Mouse (Mus musculus): ENCODE results near the gene Gpr162. TPM values are rescaled to one million over a fixed set of nuclear protein-coding genes. Genes with fewer than 3 reads are reported as not detected.
A peak's percentile ranks its signal among the peaks of the same experiment; 100 is the strongest.
"Not testable (repeated sequence)": the region's sequence is repeated elsewhere in the genome, so short reads cannot be mapped to it uniquely, and the experiment has no call there.

The Gpr162 gene
- polyA plus RNA-seq, 1 experiment from 2014 or later = 0.54 TPM

GRCm38 (mm10) chr6:124810566-124811402 lies 53.0 kb downstream of the Gpr162 start:
- not testable (repeated sequence) for H3K27ac ChIP-seq (ENCODE audit: low read length); H3K9ac ChIP-seq (ENCODE audit: low read length); H3K4me3 ChIP-seq (ENCODE audit: low read length); H3K27me3 ChIP-seq (ENCODE audit: control insufficient read depth, insufficient read depth, low read depth, low read length); H3K4me2 ChIP-seq (ENCODE audit: low read depth, low read length); ATAC-seq (ENCODE audit: low read depth); H3K9me3 ChIP-seq (ENCODE audit: control insufficient read depth, low read length)
- 83% methylated on average over 10 of the region's 11 CpGs for WGBS
- Histone ChIP-seq H3K36me3 (ENCODE audit: control insufficient read depth, insufficient read depth, low read length) (peaks cover 12% of the 10 kb centered on the region), H3K4me1 (replicated peaks; ENCODE audit: control insufficient read depth, insufficient read depth, low read length) (peaks cover 42% of the 10 kb centered on the region)

- Histone ChIP-seq H3K9ac (ENCODE audit: low read length) (peak overlapping the region; percentile 84), H3K27ac (ENCODE audit: low read length) (peak overlapping the region; percentile 96), H3K4me2 (ENCODE audit: low read depth, low read length) (peak overlapping the region; percentile 98), H3K4me1 (replicated peaks; ENCODE audit: control insufficient read depth, insufficient read depth, low read length) (peaks cover 40% of the 10 kb centered on the region), H3K9me3 (ENCODE audit: control insufficient read depth, low read length) (no peaks in the 10 kb centered on the region), H3K36me3 (ENCODE audit: control insufficient read depth, insufficient read depth, low read length) (peaks cover 12% of the 10 kb centered on the region), H3K27me3 (ENCODE audit: control insufficient read depth, insufficient read depth, low read depth, low read length) (no peaks in the 10 kb centered on the region), H3K4me3 (ENCODE audit: low read length) (peak overlapping the region; percentile 77)
- whole genome bisulfite sequencing = 46% methylated on average over 14 of the region's 14 CpGs
- no peak for ATAC-seq (ENCODE audit: low read depth)
These were observed 53.8 kb downstream of the Gpr162 start for GRCm38 (mm10) chr6:124809775-124810538.

GRCm38 (mm10) chr6:124809052-124809774 lies 54.6 kb downstream of the Gpr162 start:
- ATAC-seq (ENCODE audit: low read depth) = peak; percentile 26
- Histone ChIP-seq H3K9ac (ENCODE audit: low read length) (peak overlapping the region; percentile 84), H3K4me1 (replicated peaks; ENCODE audit: control insufficient read depth, insufficient read depth, low read length) (peaks cover 33% of the 10 kb centered on the region), H3K27me3 (ENCODE audit: control insufficient read depth, insufficient read depth, low read depth, low read length) (no peaks in the 10 kb centered on the region), H3K36me3 (ENCODE audit: control insufficient read depth, insufficient read depth, low read length) (peaks cover 12% of the 10 kb centered on the region), H3K4me3 (ENCODE audit: low read length) (peak overlapping the region; percentile 77), H3K27ac (ENCODE audit: low read length) (peak overlapping the region; percentile 96), H3K9me3 (ENCODE audit: control insufficient read depth, low read length) (no peaks in the 10 kb centered on the region), H3K4me2 (ENCODE audit: low read depth, low read length) (peak overlapping the region; percentile 98)
- under 1% methylated on average over 35 of the region's 35 CpGs for WGBS

Other genes starting within 250 kb of the Gpr162 start
- gene C1s2, start 227.9 kb downstream of the Gpr162 start, polyA plus RNA-seq (2015; fragmentation: Nextera tagmentation; extraction: Ambion mirVana) = 0.08 TPM in 1 of 2 replicates, not detected in the other
- 60.9 and 61.9 TPM in 2 replicates for gene Lpcat3, start 201.0 kb downstream of the Gpr162 start, polyA plus RNA-seq (2015; fragmentation: Nextera tagmentation; extraction: Ambion mirVana)
- gene Emg1, start 151.8 kb downstream of the Gpr162 start, polyA plus RNA-seq (2015; fragmentation: Nextera tagmentation; extraction: Ambion mirVana) = 188 and 192 TPM in 2 replicates
- 254 and 278 TPM in 2 replicates for gene Phb2, start 151.6 kb downstream of the Gpr162 start, polyA plus RNA-seq (2015; fragmentation: Nextera tagmentation; extraction: Ambion mirVana)
- 21.3 and 27.3 TPM in 2 replicates for gene Ptpn6, start 125.3 kb downstream of the Gpr162 start, polyA plus RNA-seq (2015; fragmentation: Nextera tagmentation; extraction: Ambion mirVana)
- gene Grcc10, start 122.6 kb downstream of the Gpr162 start, polyA plus RNA-seq (2015; fragmentation: Nextera tagmentation; extraction: Ambion mirVana) = 430 and 446 TPM in 2 replicates
- not detected in 2 replicates for gene Gm45234, start 108.0 kb downstream of the Gpr162 start, polyA plus RNA-seq (2015; fragmentation: Nextera tagmentation; extraction: Ambion mirVana)
- gene Atn1, start 107.5 kb downstream of the Gpr162 start, polyA plus RNA-seq (2015; fragmentation: Nextera tagmentation; extraction: Ambion mirVana) = 14.0 and 14.7 TPM in 2 replicates
- gene Eno2, start 94.3 kb downstream of the Gpr162 start, polyA plus RNA-seq (2015; fragmentation: Nextera tagmentation; extraction: Ambion mirVana) = 3.5 and 4.7 TPM in 2 replicates
- 34.0 and 44.7 TPM in 2 replicates for gene Lrrc23, start 84.3 kb downstream of the Gpr162 start, polyA plus RNA-seq (2015; fragmentation: Nextera tagmentation; extraction: Ambion mirVana)
- gene Spsb2, start 55.3 kb downstream of the Gpr162 start, polyA plus RNA-seq (2015; fragmentation: Nextera tagmentation; extraction: Ambion mirVana) = 13.6 and 14.2 TPM in 2 replicates
- 680 and 700 TPM in 2 replicates for gene Tpi1, start 49.7 kb downstream of the Gpr162 start, polyA plus RNA-seq (2015; fragmentation: Nextera tagmentation; extraction: Ambion mirVana)
- 138 and 139 TPM in 2 replicates for gene Usp5, start 34.5 kb downstream of the Gpr162 start, polyA plus RNA-seq (2015; fragmentation: Nextera tagmentation; extraction: Ambion mirVana)
- 175 and 176 TPM in 2 replicates for gene Cdca3, start 34.4 kb downstream of the Gpr162 start, polyA plus RNA-seq (2015; fragmentation: Nextera tagmentation; extraction: Ambion mirVana)
- gene Gnb3, start 23.7 kb downstream of the Gpr162 start, polyA plus RNA-seq (2015; fragmentation: Nextera tagmentation; extraction: Ambion mirVana) = 0.29 and 0.34 TPM in 2 replicates
- 8.3 and 15.3 TPM in 2 replicates for gene P3h3, start 6.2 kb downstream of the Gpr162 start, polyA plus RNA-seq (2015; fragmentation: Nextera tagmentation; extraction: Ambion mirVana)
- 0.13 and 0.44 TPM in 2 replicates for gene Cd4, start 24.2 kb upstream of the Gpr162 start, polyA plus RNA-seq (2015; fragmentation: Nextera tagmentation; extraction: Ambion mirVana)
- 1.2 TPM in 2 replicates for gene Lag3, start 47.7 kb upstream of the Gpr162 start, polyA plus RNA-seq (2015; fragmentation: Nextera tagmentation; extraction: Ambion mirVana)
- gene Ptms, start 56.1 kb upstream of the Gpr162 start, polyA plus RNA-seq (2015; fragmentation: Nextera tagmentation; extraction: Ambion mirVana) = 341 and 346 TPM in 2 replicates
- gene Mlf2, start 67.4 kb upstream of the Gpr162 start, polyA plus RNA-seq (2015; fragmentation: Nextera tagmentation; extraction: Ambion mirVana) = 317 and 323 TPM in 2 replicates
- gene Cops7a, start 101.6 kb upstream of the Gpr162 start, polyA plus RNA-seq (2015; fragmentation: Nextera tagmentation; extraction: Ambion mirVana) = 138 and 153 TPM in 2 replicates
- gene Pianp, start 132.7 kb upstream of the Gpr162 start, polyA plus RNA-seq (2015; fragmentation: Nextera tagmentation; extraction: Ambion mirVana) = 0.68 and 0.88 TPM in 2 replicates
- 14.0 and 14.3 TPM in 2 replicates for gene Zfp384, start 145.2 kb upstream of the Gpr162 start, polyA plus RNA-seq (2015; fragmentation: Nextera tagmentation; extraction: Ambion mirVana)
- 141 and 142 TPM in 2 replicates for gene Ing4, start 175.8 kb upstream of the Gpr162 start, polyA plus RNA-seq (2015; fragmentation: Nextera tagmentation; extraction: Ambion mirVana)
- gene Acrbp, start 185.7 kb upstream of the Gpr162 start, polyA plus RNA-seq (2015; fragmentation: Nextera tagmentation; extraction: Ambion mirVana) = 12.9 and 16.4 TPM in 2 replicates
- 0.45 and 0.49 TPM in 2 replicates for gene Lpar5, start 203.9 kb upstream of the Gpr162 start, polyA plus RNA-seq (2015; fragmentation: Nextera tagmentation; extraction: Ambion mirVana)
- gene Chd4, start 232.0 kb upstream of the Gpr162 start, polyA plus RNA-seq (2015; fragmentation: Nextera tagmentation; extraction: Ambion mirVana) = 58.2 and 59.4 TPM in 2 replicates